Mouse (Mus musculus) heart, adult 11 months (tissue): ENCODE data around the gene Haspin.
A peak's percentile ranks its signal among the peaks of the same experiment; 100 is the strongest.
"Not testable (repeated sequence)": the region's sequence is repeated elsewhere in the genome, so short reads cannot be mapped to it uniquely, and the experiment has no call there.

Experiments used
- DNase-seq: peaks from one replicate; pipeline ENCODE4 v3.0.0; 2022

Gene Haspin

GRCm38 (mm10) chr11:73144261-73144681 is 6.2 kb upstream of the Haspin start:
- peak; percentile 92 for DNase-seq

GRCm38 (mm10) chr11:73137116-73137515 is 978 bp downstream of the Haspin start:
- DNase-seq, result no peak

GRCm38 (mm10) chr11:73136587-73136986 is 1.5 kb downstream of the Haspin start:
- DNase-seq, result no peak

DNA sequence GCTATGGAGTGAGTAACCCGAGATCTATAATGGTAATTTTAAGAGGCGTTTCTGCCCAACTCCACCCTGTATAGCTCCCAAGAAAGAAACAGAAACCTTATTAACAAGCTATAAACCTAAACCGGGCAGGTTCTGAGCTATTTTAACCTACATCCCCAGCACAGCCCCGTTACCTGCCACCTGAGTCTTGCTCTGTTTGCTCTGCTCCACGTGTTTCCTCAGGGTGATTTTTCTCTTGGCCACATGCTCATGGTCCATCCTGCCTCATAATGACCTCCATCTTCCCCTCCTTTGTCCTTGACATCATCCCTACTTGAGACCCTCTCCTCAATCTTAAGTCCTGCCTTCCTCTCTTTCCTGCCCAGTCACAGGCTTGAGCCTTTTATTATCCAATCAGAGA is 3.9 kb downstream of the Haspin start:
- DNase-seq, result no peak

GRCm38 (mm10) chr11:73132999-73133398 is 5.1 kb downstream of the Haspin start:
- DNase-seq, result no peak

- no peak for DNase-seq
These were observed 7.1 kb downstream of the Haspin start for GRCm38 (mm10) chr11:73131020-73131419.

GRCm38 (mm10) chr11:73126495-73126894 is 11.6 kb downstream of the Haspin start:
- no peak for DNase-seq

DNA sequence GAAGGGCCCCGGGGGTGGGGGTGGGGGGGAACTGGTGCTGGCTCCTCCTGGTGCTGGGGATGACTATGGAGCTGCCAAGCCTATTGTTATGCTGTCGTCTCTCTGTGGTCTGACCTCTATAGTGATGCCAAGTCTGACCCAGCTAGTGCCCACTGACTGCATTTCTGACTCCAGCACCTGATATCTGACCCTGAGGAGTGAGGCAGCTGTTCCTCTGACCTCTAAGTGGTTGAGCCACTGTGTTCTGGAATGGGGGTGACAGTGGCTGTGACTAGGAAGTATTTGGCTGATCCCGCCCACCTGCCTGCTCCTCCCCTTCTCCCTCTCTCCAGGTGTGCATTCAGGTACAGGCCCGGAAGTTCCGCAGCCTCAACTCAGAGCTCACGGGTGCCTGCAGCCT is 26.7 kb downstream of the Haspin start:
- DNase-seq, result no peak

- DNase-seq, result no peak
These were observed 28.2 kb downstream of the Haspin start for GRCm38 (mm10) chr11:73109941-73110340.

DNA sequence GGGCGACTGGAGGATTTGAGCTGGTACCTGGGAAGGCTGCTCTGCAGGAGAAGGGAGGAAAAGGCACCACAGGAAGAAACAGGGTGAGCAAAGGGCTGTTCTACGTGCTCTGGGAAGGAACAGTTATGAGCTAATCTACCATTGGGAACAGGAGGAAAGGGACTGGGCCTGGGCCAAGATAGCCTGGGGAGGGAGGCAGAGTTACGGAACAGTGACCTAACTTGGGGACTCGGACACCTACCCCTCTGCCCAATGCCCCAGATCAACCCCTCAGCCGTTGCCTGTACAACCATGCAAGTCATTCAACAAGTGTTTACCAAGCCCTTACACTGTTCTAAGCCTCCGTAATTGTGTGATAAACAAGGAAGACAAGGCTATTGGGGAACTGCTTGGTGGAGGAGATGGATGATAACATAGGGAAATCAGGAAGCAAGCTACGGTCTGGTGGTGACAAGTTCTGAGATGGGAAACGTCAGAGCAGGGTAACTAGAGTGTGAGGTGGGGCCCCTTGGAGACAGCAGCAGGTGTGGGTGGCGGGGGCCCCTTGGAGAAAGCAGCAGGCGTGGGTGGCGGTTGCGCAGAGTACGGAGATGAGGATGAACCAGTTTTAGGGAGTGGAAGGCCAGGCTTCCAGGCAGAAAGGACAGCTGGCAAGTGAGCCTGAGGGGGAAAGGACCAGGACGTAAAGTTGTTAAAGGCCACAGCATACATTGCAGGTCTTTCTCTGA is 29.0 kb downstream of the Haspin start:
- no peak for DNase-seq

DNA sequence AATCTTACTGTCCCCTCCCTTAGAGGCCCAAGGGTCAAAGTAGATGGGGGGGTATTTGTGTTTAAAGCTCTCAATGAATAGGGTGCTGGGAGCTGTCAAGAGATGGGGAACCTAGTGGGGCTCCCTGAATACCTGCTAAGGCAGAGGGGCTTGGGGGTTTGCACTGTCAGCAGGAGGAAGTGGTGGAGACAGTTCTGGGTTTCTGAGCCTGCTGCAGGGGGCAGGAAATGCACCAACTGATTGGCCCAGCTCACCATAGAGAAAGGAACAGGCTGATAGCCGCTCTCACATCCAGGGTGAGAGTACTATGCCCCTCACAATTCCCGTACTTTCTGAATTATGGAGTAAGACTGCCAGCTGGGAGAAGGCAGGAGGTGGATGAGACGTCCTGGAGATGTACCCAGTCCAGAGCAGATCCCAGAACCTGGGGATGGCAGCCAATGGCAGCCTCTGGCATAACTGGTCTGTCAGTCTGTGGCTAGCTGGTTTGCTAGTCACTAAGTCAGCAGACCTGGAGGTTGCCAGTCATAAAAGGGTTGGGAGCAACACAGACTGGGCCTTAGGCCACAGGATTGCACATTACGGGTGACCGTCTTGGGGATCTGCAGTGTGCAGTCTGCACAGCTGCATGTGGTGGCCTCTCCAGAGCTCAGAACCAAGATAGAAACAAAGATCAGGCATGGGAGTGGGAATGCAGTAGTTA is 29.7 kb downstream of the Haspin start:
- no peak for DNase-seq

DNA sequence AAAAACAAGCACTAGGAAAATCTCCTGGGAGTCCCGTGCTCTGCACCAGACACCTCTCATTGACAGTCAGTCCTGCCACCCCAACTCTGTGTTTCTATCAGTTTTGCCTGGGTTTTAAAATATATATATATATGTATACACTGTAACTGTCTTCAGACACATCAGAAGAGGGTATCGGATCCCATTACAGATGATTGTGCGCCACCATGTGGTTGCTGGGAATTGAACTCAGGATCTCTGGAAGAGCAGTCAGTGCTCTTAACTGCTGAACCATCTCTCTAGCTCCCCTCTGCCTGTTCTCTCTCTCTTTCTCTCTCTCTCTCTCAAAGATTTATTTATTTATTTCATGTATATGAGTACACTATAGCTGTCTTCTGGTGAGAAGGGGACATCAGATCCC is 30.7 kb downstream of the Haspin start:
- DNase-seq, result not testable (repeated sequence)

DNA sequence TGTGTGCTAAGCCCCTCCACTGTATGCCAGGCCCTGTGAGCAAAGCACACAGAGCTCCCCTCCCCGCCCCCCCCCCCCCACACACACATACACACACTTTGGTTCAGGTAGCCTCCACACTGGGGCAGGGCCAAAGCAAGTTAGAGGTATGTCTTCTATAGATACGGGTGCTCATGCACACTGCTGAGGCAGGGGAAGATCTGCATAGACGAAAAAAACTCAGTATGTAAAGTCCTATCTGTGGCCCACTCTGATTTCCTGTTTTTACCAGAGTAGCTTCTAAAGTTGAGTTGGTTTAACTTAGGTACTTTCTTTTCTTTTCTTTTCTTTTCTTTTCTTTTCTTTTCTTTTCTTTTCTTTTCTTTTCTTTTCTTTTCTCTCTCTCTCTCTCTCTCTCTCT is 32.8 kb downstream of the Haspin start:
- DNase-seq, result no peak

- no peak for DNase-seq
These were observed 36.8 kb downstream of the Haspin start for GRCm38 (mm10) chr11:73101308-73101707.

DNA sequence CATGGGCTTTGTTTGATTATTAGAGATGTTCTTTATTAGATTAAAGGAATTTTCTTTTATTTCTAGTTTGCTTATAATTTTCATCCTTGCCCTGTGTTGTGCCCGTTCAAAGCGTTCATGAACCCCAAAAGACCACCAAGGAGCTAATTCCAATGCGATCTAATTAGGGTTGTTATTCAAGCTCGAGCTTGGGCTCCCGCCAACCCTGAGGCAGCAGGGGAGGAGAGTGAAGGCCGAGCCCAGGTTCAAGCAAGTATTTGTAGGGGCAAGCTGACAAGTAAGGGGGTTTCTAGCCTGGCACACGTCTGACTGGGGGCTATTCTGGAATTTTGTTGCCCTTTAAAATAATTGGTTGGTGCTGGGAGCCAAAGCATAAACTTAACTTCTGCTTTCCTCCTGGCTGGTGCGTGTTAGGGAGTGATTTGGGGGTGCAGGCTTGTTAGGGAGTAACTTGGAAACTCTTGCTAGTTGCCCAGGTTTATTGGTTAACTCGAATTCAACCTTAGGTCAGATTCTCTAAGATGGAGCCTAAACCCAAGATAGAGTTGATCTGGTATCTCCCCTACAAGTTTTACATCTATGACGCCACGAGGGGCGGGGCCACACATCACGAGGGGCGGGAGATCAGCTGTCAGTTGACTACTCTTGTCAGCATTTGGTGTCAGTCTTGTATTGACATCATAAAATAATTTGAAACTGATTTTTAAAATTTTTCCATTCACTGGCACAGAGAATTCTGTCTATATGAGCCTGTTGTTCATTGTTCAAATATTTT is 37.9 kb downstream of the Haspin start:
- no peak for DNase-seq

GRCm38 (mm10) chr11:73098860-73099259 is 39.2 kb downstream of the Haspin start:
- no peak for DNase-seq

DNA sequence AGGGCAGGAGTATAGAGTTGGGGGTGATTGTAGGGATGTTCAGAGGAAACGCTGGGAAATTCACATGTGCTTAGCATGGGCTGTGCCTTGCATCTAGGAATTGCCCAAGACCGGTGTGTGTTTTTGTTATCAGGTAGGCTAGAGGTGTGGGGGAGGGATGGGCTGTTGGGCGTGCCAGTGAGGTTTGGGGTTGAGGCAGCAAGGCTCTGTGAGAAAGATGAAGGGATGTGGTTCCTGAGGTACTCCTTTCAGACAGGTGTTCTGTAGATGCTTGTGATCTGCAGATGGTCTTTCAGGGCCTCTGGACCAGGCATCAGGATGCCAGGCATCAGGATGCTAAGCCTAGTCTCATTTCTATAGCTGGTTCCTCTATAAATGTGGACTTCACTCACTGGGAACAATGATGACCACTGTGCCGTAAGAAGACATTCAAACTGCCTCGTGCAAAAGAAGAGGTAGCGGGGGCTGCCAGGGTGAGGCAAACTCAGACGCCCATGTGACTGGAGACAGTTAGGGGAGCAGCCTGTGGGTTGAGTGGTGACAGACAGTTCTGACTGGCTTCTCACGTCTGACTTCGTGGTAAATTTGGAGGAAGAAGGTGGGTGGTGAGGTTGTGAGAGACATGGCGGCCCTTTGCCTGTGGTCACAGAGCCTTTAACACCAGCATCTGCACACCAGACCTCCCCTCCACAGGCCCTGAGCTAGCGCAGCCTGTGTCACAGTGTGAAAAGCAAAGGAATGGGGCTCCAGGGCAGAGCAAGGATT is 43.7 kb downstream of the Haspin start:
- DNase-seq, result no peak

GRCm38 (mm10) chr11:73092877-73093276 is 45.2 kb downstream of the Haspin start:
- no peak for DNase-seq

- DNase-seq, result no peak
These were observed 46.0 kb downstream of the Haspin start for GRCm38 (mm10) chr11:73092057-73092456.

DNA sequence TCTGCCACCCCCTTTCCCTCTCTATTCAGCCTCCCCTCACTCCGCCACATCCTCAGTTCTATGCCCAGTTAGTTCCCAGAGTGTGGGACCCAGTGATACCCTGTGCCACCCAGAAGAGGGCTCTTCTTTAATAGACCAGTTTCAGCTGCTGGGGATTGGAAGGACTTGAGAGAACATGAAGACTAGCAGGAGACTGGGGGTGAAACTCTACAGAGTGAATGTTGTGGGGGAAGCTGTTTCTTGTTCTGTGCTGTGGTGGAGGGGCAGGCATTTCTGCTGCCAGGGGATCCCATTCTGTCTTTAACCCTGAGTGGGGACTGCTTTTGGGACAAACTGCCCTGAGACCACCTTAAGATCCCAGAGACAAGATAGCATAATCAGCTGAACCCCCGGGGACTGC is 47.3 kb downstream of the Haspin start:
- DNase-seq, result no peak

DNA sequence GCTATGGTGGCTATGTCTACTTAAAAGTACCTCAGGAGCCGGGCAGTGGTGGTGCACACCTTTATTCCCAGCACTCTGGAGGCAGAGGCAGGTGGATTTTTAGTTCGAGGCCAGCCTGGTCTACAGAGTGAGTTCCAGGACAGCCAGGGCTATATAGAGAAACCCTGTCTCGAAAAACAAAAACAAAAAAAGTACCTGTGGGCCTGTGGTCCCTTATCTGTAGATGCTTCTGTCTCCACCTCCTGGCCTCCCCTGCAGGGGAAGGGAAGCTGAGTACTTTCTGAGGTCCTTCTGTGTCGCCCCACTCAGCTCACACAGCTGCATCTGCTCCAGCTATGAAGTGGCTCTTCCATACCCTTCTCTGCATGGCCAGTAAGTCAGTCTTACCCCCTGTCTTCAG is 47.8 kb downstream of the Haspin start, which contains the start of gene Itgae:
Itgae (plus strand) TSS at position 301 of the 400 bp plus-strand sequence.
- DNase-seq, result no peak

- DNase-seq, result no peak
These were observed 50.2 kb downstream of the Haspin start for GRCm38 (mm10) chr11:73087700-73088480.
